Mouse (Mus musculus) lung, adult 2 months (tissue): ENCODE data around the gene Ilf2.

ENCODE experiments used
- CTCF ChIP-seq: fragments of 200-500 bp; IDR thresholded peaks from 2 replicates; pipeline ENCODE4 v1.5.1; 2011; ENCODE audit warnings: mild to moderate bottlenecking, low read length, control low read depth; ENCODE audit not compliant: insufficient read depth
- POLR2A ChIP-seq: fragments of 200-500 bp; IDR thresholded peaks from 2 replicates; pipeline ENCODE4 v1.6.1; 2011; ENCODE audit warnings: low read depth, mild to moderate bottlenecking, control low read depth, low read length, borderline replicate concordance; ENCODE audit errors: extremely low read depth

GRCm38 (mm10) chr3:90508287-90508949 lies 32.5 kb downstream of the Ilf2 start:
- TF ChIP-seq CTCF: no peak
- no peak for TF ChIP-seq POLR2A
